Mouse (Mus musculus): ENCODE data around the gene Smyd3.

- no peak for TF ChIP-seq EP300 (IDR thresholded peaks at IDR 0.05; ENCODE audit: insufficient read depth, low read depth, low read length)
- no peak for TF ChIP-seq CTCF (IDR thresholded peaks at IDR 0.05; ENCODE audit: low read depth, low read length)
Measured at GRCm38 (mm10) chr1:179339066-179339465, 178.8 kb downstream of the Smyd3 start.
